Mouse (Mus musculus) limb, embryonic 13.5 days (tissue): ENCODE data around the gene Lurap1. TPM values are rescaled to one million over a fixed set of nuclear protein-coding genes. Genes with fewer than 3 reads are reported as not detected.

ENCODE experiments used
- ATAC-seq: fragments of 200-750 bp; cut with Nextera tagmentation; 2 replicates; pipeline ENCODE4 v1.8.0; 2017; ENCODE audit warnings: low read depth, moderate number of reproducible peaks, moderate TSS enrichment; ENCODE audit not compliant: low FRiP score
- H3K27ac ChIP-seq: fragments of 300-500 bp; sonication (generic); 2 replicates; pipeline ENCODE4 v1.5.1; 2015; ENCODE audit warnings: inconsistent platforms, mild to moderate bottlenecking, moderate library complexity
- H3K27me3 ChIP-seq: fragments of 300-500 bp; sonication (generic); 2 replicates; pipeline ENCODE4 v1.6.1; 2015; ENCODE audit warnings: mild to moderate bottlenecking, inconsistent platforms
- H3K36me3 ChIP-seq: fragments of 300-500 bp; sonication (generic); 2 replicates; pipeline ENCODE4 v1.6.1; 2015; ENCODE audit warnings: inconsistent platforms, mild to moderate bottlenecking, moderate library complexity
- H3K4me1 ChIP-seq: fragments of 300-500 bp; sonication (generic); 2 replicates; pipeline ENCODE4 v1.6.1; 2015; ENCODE audit warnings: inconsistent platforms
- H3K4me2 ChIP-seq: fragments of 300-500 bp; sonication (generic); replicated peaks from 2 replicates; pipeline ENCODE4 v1.6.1; 2015; ENCODE audit warnings: inconsistent platforms, mild to moderate bottlenecking, moderate library complexity
- H3K4me3 ChIP-seq: fragments of 300-500 bp; sonication (generic); 2 replicates; pipeline ENCODE4 v1.5.1; 2015; ENCODE audit warnings: moderate library complexity, mild to moderate bottlenecking, inconsistent platforms
- H3K9ac ChIP-seq: fragments of 300-500 bp; sonication (generic); 2 replicates; pipeline ENCODE4 v1.6.1; 2015; ENCODE audit warnings: mild to moderate bottlenecking, inconsistent platforms
- H3K9me3 ChIP-seq: fragments of 300-500 bp; sonication (generic); 2 replicates; pipeline ENCODE4 v1.6.1; 2016; ENCODE audit warnings: inconsistent platforms
- WGBS: fragments of 180-500 bp; shearing (Covaris S2); methylation state at CpG from one replicate; pipeline ENCODE4 v1.1.7; 2015; 5-methylcytosine and 5-hydroxymethylcytosine counted together
- polyA plus RNA-seq: library from polyadenylated mRNA; unstranded; fragments of >200 nt; fragmentation: Nextera tagmentation; extraction: Ambion mirVana; gene quantifications from 2 replicates; pipeline ENCODE4 v1.2.1, GENCODE M21; 2015

Gene Lurap1
- polyA plus RNA-seq, 1 experiment from 2014 or later = 2.6 TPM

DNA sequence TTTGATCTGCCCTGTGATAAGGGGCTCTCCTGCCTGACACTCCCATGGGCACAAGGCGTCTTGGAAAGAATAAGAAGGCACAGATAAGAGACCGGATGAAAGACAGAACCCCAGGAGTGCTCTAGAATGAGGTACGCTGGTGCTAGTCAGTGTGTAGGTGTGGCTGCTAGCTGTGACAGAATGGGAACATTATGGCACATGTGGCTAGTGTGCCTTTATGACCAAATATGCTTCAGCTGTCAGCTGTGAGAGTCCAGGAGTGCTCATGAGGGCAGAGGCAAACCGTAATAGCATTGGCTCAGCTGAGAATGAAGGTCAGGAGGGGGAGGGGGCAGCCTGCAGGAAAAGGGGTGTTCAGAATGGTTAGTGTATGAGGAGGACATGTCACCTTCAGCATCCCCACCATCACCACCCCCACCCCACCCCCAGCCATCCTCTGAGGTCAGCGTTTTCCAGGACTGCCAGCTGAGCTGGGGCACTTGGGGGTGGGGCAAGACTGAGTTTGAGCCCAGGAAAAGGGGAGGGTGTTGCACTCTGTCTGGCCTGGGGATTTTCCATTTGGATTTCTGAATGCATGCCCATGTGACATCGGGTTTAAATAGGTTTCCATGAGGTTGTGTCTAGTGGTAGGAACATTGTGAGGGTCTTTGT is 23.5 kb upstream of the Lurap1 start:
- WGBS = 52% methylated on average over 6 of the region's 6 CpGs
- ATAC-seq = 0 out of 2 replicates have a peak, but pooled peaks have one; percentile 25

GRCm38 (mm10) chr4:116173752-116174151 is 22.6 kb upstream of the Lurap1 start:
- H3K4me2 ChIP-seq = no peak overlapping the region
- H3K9me3 ChIP-seq = no peaks in the 10 kb centered on the region
- no peaks in the 10 kb centered on the region for H3K27me3 ChIP-seq
- no peaks in the 10 kb centered on the region for H3K36me3 ChIP-seq
- ATAC-seq = no peak
- H3K4me3 ChIP-seq = no peak overlapping the region
- no peak overlapping the region for H3K27ac ChIP-seq
- WGBS = 83% methylated on average over 4 of the region's 4 CpGs
- peaks cover 35% of the 10 kb centered on the region for H3K4me1 ChIP-seq
- no peak overlapping the region for H3K9ac ChIP-seq

More for the DNA sequence above, 23.5 kb upstream of the Lurap1 start:
- no peak overlapping the region for H3K4me3 ChIP-seq
- peaks cover 35% of the 10 kb centered on the region for H3K4me1 ChIP-seq
- no peaks in the 10 kb centered on the region for H3K9me3 ChIP-seq
- no peak overlapping the region for H3K9ac ChIP-seq
- no peaks in the 10 kb centered on the region for H3K36me3 ChIP-seq
- no peaks in the 10 kb centered on the region for H3K27me3 ChIP-seq
- peak overlapping the region; percentile 33; the same call in 1 of the 2 replicates for H3K27ac ChIP-seq
- H3K4me2 ChIP-seq = no peak overlapping the region

- 89% methylated on average over 6 of the region's 6 CpGs for WGBS
- Histone ChIP-seq H3K36me3 (no peaks in the 10 kb centered on the region), H3K4me2 (no peak within 1 kb of the TSS), H3K27me3 (no peaks in the 10 kb centered on the region), H3K27ac (no peak within 1 kb of the TSS), H3K4me3 (no peak within 1 kb of the TSS), H3K4me1 (peaks cover 35% of the 10 kb centered on the region), H3K9me3 (no peaks in the 10 kb centered on the region), H3K9ac (no peak within 1 kb of the TSS)
- ATAC-seq = no peak
Observed at GRCm38 (mm10) chr4:116173072-116173471, 21.9 kb upstream of the Lurap1 start, which contains the start of the genes 1700042G07Rik and Gm49337. Gene 1700042G07Rik (plus strand): TSS chr4:116173372. Gene Gm49337 (plus strand): TSS chr4:116173384.

GRCm38 (mm10) chr4:116169353-116169672 is 18.2 kb upstream of the Lurap1 start:
- Histone ChIP-seq H3K9ac (no peak overlapping the region), H3K27me3 (no peaks in the 10 kb centered on the region), H3K4me3 (no peak overlapping the region), H3K36me3 (no peaks in the 10 kb centered on the region), H3K9me3 (no peaks in the 10 kb centered on the region), H3K4me1 (peaks cover 18% of the 10 kb centered on the region), H3K4me2 (no peak overlapping the region), H3K27ac (no peak overlapping the region)
- WGBS = 68% methylated on average over 3 of the region's 3 CpGs
- 0 out of 2 replicates have a peak, but pooled peaks have one; percentile 22 for ATAC-seq

DNA sequence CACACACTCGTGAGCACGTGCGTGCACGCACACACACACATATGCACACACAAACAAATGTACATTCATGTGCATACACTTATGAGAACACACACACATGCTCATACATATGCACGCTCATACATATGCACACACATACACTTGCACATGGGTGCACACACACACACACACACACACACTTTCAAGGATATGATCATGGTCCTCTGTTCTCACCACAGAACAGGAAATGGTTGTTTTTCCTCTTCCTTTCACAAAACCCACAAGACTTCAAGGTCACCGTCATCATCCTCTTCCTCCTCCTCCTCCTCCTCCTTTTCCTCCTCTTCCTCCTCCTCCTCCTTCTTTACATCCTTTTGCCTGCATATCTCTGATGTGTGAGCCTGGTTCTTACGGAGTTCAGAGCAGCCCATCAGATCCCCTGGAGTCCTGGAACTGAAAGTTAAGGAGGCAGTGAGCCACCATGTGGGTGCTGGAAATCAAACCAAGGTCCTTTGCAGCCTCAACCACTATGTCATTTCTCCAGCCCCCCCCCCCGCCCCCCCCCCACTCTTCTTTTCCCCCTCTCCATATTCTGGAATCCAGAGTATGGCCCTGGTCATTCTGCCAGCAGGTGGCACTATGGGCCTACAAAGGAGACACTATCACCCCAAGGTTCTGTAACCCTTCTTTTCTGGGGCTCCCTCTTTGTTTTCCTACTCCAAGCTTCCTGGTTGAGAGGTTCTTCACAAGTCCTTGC is 17.6 kb upstream of the Lurap1 start:
- no peaks in the 10 kb centered on the region for H3K36me3 ChIP-seq
- WGBS = 86% methylated on average over 7 of the region's 8 CpGs

DNA sequence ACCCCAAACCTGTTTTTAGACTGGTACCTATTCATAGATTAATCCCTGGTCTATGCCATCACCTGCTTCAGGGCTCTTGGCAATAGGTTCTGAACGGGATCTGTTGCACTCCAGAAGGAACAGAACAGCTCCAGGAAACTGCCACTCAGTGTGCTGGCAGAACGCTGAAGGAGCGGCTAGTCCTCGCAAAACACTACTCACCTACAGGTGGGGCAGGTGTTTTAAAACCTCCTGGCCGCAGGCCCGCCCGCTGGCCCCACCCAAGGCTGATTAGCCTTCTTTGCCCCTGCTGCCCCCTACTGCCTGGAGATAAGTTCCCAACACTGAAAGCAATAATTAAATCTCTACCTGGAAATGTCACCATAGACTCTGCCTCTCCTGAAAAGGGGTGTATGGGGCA is 16.3 kb upstream of the Lurap1 start, which contains the start of gene Tspan1:
Gene Tspan1 (minus strand): TSS at position 198 of the 400 bp plus-strand sequence.
- Histone ChIP-seq H3K4me1 (peaks cover 15% of the 10 kb centered on the region), H3K27me3 (no peaks in the 10 kb centered on the region), H3K9me3 (no peaks in the 10 kb centered on the region), H3K27ac (no peak within 1 kb of the TSS), H3K9ac (no peak within 1 kb of the TSS), H3K4me2 (no peak within 1 kb of the TSS), H3K4me3 (no peak within 1 kb of the TSS), H3K36me3 (no peaks in the 10 kb centered on the region)
- 28% methylated on average over 7 of the region's 7 CpGs for WGBS
- ATAC-seq = no peak

More for the DNA sequence above, 17.6 kb upstream of the Lurap1 start:
- 0 out of 2 replicates have a peak, but pooled peaks have one; percentile 41 for ATAC-seq
- no peak overlapping the region for H3K27ac ChIP-seq
- no peak overlapping the region for H3K4me2 ChIP-seq
- no peak overlapping the region for H3K4me3 ChIP-seq
- H3K27me3 ChIP-seq = no peaks in the 10 kb centered on the region
- H3K9me3 ChIP-seq = no peaks in the 10 kb centered on the region
- H3K4me1 ChIP-seq = peaks cover 15% of the 10 kb centered on the region
- no peak overlapping the region for H3K9ac ChIP-seq

DNA sequence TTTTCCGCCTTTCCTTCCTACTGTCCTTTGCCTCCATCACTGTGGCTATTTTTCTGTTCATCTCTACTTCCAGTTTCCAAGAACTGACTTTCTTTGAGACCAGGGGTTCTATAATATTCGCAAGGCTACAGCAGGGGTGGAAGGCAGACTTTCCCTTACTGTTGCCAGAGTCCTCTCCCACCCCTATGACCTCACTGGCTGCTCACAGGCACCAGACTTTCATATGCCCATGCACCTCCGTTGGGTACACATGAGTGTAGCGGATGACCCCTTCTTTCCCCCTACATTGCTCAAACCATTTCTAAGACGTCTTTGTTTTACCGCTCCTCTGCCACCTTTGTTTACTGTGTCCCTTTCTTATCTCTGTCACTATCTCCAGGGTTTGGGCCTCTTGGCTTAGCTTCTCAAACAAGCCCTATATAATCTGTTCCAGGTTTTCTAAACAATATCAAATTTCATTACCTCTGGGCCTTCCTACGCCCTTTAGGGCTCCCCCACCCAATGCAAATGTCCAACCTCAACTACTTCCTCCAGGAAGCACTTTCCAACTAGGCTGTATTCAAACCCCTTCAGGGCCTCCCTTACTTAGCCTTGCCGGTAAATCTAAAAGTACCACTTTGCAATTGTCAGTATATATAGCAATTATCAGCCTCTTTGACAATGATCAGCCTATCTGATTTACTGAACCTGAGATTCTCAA is 14.7 kb upstream of the Lurap1 start:
- peaks cover 15% of the 10 kb centered on the region for H3K4me1 ChIP-seq
- no peak overlapping the region for H3K4me2 ChIP-seq
- peaks cover 6% of the 10 kb centered on the region for H3K36me3 ChIP-seq
- no peak overlapping the region for H3K27ac ChIP-seq
- 46% methylated on average over 8 of the region's 8 CpGs for WGBS
- H3K9ac ChIP-seq = no peak overlapping the region
- no peaks in the 10 kb centered on the region for H3K9me3 ChIP-seq
- H3K4me3 ChIP-seq = no peak overlapping the region
- H3K27me3 ChIP-seq = no peaks in the 10 kb centered on the region
- no peak for ATAC-seq

DNA sequence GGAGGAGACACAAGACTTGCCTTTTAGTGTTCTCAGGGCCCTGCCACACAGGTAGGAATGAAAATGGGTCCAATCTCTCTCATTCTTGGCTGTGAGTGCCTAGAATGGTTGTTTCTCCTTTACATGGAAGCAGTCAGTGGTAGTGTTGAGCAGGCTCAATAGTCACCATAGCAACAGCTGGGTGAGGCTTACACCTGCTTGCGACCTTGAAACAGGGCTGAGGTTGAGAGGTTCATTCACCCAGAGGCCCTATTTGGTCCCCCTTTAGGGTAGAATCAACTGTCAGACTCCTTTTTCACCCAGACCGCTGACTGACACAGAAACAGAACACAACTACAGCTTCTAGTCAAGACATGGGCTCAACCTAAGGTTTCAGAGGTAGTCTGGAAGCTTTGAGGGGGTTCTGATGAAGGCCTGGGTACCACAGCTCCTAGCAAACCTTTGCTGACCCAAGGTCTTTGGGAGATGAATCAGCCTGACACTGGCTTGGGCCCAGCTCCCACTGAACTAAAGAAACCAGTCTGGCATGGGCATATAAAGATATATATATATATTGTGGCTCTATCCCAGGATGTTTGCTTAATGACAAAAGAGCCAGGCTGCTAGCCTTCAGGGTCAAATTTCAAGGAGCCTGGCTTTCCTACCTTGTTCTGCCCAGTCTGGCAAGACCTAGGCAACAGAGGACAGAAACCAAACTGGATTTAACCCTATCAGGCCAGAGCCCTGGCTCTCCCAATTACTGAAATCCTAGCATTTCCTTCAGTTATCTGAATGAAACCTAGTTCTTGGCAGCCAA is 13.8 kb upstream of the Lurap1 start:
- Histone ChIP-seq H3K4me1 (peaks cover 15% of the 10 kb centered on the region), H3K27me3 (no peaks in the 10 kb centered on the region), H3K36me3 (peaks cover 15% of the 10 kb centered on the region), H3K9ac (no peak overlapping the region), H3K27ac (no peak overlapping the region), H3K9me3 (no peaks in the 10 kb centered on the region), H3K4me2 (no peak overlapping the region), H3K4me3 (no peak overlapping the region)
- 77% methylated on average over 2 of the region's 2 CpGs for WGBS
- ATAC-seq = no peak

DNA sequence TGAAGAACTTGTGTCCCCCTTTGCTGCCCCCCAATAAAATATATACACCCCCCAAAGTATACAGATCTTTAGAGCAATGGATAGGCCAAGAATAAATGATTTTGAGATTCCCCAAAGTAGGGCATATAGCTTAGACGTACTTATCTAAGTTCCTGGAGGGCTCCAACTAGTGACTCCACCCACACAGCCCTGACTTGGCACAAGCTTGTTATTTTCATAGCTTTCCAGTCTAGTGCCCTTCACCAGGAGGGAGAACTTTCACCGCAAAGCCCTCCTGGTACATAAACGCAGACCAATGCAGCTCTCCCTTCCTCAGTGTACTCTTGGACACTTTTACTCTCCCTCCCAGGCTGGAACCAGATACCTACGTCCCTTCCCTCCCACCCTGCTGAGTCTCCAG is 11.0 kb upstream of the Lurap1 start:
- H3K9me3 ChIP-seq = no peaks in the 10 kb centered on the region
- H3K4me2 ChIP-seq = no peak overlapping the region
- no peaks in the 10 kb centered on the region for H3K27me3 ChIP-seq
- peaks cover 15% of the 10 kb centered on the region for H3K4me1 ChIP-seq
- 81% methylated on average over 4 of the region's 4 CpGs for WGBS
- H3K36me3 ChIP-seq = peaks cover 43% of the 10 kb centered on the region
- no peak overlapping the region for H3K4me3 ChIP-seq
- no peak overlapping the region for H3K27ac ChIP-seq
- H3K9ac ChIP-seq = no peak overlapping the region
- ATAC-seq = no peak

DNA sequence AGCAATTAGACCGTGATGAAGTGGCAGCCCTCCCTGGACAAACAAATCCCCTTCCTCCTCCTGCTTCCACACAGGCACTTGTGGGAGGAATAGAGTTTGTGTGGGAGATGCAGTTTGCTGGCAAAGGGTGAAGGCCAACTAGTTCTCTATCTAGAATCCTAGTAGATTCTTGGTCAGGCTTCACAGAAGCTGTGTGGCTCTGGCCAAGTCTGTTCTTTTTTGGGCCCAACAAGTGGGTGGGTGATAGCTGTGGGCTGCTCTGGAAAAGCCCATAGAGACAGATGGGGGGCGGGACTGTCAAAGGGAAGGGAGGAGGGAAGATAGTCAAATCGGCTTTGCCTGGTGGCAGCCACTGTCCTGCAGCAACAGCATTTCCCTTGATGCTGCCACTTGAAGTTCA is 9.6 kb upstream of the Lurap1 start:
- Histone ChIP-seq H3K27ac (no peak overlapping the region), H3K36me3 (peaks cover 57% of the 10 kb centered on the region), H3K4me1 (peaks cover 9% of the 10 kb centered on the region), H3K9ac (no peak overlapping the region), H3K4me3 (no peak overlapping the region), H3K9me3 (no peaks in the 10 kb centered on the region), H3K27me3 (no peaks in the 10 kb centered on the region), H3K4me2 (no peak overlapping the region)
- ATAC-seq = no peak
- WGBS = 78% methylated on average over 3 of the region's 3 CpGs

DNA sequence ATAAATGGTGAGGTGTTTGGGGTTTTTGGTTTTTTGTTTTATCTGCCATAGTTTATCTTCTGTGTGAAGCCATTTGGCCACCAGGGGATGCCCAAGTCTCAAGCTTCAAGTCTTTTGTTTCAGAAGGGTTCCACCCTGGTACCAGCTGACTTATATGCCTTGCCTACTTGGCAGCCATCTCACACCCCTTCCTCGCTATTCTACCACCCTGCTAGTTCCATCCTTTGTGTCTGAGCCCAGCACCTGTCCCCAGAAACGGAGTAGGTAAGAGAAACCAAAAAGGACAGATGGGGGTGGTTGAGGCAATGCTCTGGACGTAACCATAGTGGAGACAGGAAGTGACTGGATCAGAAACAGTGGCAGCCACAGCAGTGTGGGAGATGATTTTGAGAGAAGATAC is 8.8 kb upstream of the Lurap1 start:
- Histone ChIP-seq H3K27me3 (no peaks in the 10 kb centered on the region), H3K4me3 (no peak overlapping the region), H3K4me1 (0 out of 2 replicates have a peak, but pooled peaks cover under 1% of the 10 kb centered on the region), H3K9ac (no peak overlapping the region), H3K27ac (no peak overlapping the region), H3K9me3 (no peaks in the 10 kb centered on the region), H3K36me3 (peaks cover 66% of the 10 kb centered on the region), H3K4me2 (no peak overlapping the region)
- ATAC-seq = no peak
- 76% methylated on average over 3 of the region's 3 CpGs for WGBS
